Mouse (Mus musculus): Measurements from ENCODE around the gene Ly6c1. TPM values are rescaled to one million over a fixed set of nuclear protein-coding genes. Genes with fewer than 3 reads are reported as not detected.
"Not testable (repeated sequence)": the region's sequence is repeated elsewhere in the genome, so short reads cannot be mapped to it uniquely, and the experiment has no call there.

Ly6c1 gene
- 100 to 1,000 TPM; 256 to 283 TPM for total RNA-seq (2021)
- long read RNA-seq, experiment 1, transcript Ly6c1-201 (4 exons, 844 nt), result major isoform, 48 of 85 reads
- long read RNA-seq, experiment 1, partial matches to known transcripts, result 20 of 85 reads
- long read RNA-seq, experiment 1, other reads (novel, unspliced or antisense), result 5 of 85 reads
- long read RNA-seq, experiment 2, transcript Ly6c1-201 (4 exons, 844 nt), result major isoform, 24 of 52 reads
- long read RNA-seq, experiment 2, partial matches to known transcripts, result 9 of 52 reads
- long read RNA-seq, experiment 2, other reads (novel, unspliced or antisense), result 11 of 52 reads

DNA sequence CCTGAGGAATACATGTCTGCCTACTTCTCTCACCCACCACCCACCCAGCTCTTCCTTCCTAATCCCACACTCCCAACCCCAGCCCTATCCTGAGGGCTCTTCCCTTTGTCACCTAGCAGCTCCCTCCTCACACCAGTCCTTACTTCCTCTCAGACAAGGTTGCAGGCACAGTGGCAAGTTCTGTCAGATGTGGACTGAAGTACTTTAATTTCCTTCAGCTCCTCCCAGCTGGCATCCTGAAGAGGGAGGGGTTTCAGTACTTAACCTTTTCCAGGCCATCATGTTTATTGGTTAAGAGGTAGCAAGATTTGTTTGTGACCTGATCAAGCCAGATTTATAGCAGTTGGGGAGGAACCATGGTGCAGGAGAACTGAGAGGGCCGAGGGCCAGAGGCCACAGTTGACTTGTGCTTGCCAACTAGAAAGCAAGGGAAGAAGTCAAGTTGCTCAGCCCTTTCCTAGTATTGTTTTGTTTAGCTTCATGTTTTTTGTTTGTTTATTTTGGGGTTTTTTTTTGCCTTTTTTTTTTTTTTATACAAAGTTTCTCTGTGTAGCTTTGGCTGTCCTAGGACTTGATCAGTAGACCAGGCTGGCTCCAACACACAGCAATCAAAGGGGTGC is at the start of gene Ly6c1:
Gene Ly6c1, minus strand, starts transcription at position 189 of the 620 bp plus-strand sequence.
- peak in 1 of 2 experiments; percentile 61 for DNase-seq

DNA sequence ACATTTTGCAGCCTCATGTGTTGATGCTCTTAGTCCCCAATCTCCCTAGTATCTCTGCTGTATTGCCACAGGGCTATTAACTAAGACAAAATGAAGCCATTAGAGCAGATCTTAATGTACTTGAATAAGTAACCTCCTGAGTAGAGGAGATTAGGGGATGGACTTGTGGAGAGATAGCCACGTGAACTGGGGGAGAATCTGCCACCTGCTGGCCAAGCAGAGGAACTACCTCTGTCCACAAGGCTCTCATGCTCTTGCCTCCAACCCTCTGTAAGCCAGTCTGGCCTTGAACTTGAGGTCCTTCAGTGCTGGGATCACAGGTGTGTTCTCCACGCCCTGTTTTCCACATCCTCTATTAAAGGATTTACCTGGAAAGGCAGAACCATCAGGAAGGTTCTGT is 39.4 kb upstream of the Ly6c1 start:
- peak in 1 of 2 experiments; percentile 20 for DNase-seq

DNA sequence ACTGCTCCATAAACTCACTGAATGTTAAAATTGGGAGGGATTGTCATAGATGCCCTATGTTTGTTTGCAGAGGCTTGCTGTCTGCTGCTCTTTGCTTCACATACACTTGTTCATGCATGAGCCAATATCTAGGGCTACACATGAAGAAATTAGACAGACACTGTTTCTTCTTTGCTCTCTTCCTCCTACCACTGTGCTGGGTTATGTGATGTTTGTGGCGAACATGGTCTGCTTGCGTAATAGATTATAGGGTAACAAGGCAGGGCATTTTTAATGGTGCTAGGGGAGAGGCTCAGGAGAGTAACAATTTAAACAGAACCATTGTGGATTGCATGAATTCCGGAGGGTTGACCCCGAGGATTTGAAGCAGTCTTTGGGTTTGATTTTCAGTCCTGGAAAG is 21.3 kb upstream of the Ly6c1 start:
- no peak for DNase-seq

DNA sequence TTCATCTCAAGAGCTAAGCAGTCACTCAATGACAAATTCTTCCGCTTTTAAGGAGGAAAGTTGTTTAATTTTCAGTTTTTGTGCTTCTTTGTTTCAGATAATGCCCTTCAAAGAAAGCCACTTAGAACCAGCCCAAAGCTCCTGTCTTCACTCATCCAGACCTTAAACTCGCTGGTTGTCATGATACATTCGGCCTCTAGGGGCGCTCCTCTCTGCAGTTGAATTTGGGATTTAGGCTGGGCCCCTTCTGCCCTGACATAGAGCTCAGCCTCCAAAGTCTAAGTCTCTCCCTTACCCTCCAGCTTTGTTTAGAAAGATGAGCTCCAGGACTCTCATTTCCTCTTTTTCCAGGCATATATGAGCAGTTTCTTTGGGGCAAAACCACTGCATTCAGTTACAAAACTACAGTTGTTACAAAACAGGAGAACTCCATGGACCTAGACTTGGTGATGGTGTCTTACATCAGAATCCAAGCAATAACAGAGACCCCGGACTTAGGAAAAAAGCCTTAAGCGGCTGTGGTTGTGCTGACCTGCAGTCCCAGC is 13.5 kb upstream of the Ly6c1 start:
- DNase-seq, result peak; percentile 61 to 88

DNA sequence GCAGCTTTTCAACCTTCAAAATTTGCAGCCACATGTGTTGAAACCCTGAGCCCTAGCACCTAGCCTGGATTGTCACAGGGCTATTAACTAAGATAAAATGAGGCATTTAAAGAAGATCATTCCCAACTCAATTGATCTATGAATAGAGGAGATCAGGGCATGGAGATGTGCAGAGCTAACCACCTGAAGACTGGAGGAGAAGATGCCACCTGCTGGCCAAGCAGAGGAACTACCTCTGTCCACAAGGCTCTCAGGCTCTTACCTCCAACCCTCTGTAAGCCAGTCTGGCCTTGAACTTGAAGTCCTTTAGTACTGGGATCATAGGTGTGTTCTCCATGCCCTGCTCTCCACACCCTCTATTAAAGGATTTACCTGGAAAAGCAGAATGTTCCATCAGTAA is 11.9 kb upstream of the Ly6c1 start:
- DNase-seq, result peak; percentile 57 to 64

DNA sequence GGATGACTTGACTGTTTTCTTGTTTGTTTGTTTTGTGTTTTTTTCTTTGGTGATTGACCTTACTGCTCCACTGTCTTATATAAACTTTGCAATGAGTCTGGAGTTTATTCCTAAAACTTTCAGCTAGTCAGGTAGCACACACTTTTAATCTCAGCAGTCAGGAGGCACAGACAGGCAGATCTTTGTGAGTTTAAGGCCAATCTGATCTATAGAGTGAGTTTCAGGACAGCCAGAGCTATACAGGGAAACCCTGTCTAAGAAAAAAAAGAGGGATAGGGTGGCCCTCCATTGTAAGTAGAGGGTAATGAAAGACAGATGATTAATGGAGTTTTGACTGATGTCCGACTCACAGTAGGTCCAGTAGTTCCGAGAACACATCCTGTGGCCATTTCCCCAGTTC is 7.4 kb upstream of the Ly6c1 start:
- DNase-seq, result no peak

DNA sequence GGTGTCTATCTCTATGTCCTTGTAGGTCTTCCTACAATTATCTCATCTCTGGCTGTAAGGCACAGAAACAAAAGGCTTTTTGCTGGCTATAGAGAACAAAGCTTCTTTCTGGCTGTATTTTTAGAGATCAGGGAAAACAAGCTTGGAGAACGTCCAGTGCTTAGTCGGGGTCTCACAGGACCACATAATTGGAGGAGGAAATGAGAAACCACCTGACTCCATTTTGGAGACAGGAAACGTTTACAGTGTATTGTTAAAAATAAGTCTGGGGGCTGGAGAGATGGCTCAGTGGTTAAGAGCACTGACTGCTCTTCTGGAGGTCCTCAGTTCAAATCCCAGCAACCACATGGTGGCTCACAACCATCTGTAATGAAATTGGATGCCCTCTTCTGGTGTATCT is 6.8 kb upstream of the Ly6c1 start:
- peak in 1 of 2 experiments; percentile 36 for DNase-seq

DNA sequence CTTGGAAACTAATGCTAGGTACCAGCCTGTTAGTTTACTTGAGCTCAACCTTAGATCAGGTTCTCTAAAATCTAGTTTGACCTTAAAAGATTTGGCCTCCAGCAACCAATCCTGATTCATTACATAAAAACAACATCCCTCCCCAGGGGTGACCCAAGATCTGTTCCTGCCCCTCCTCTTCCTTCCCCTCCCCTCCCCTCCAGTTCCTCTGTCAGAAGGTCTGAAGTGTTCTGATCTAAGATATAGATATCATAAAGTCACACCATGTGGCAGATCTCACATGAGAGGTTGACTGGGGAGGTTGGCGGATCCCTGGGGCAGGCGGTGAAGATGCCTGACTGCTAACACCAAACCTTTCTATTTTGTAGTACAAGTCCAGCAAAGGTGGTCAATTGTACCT is 3.8 kb upstream of the Ly6c1 start:
- DNase-seq, result peak; percentile 40 to 71

DNA sequence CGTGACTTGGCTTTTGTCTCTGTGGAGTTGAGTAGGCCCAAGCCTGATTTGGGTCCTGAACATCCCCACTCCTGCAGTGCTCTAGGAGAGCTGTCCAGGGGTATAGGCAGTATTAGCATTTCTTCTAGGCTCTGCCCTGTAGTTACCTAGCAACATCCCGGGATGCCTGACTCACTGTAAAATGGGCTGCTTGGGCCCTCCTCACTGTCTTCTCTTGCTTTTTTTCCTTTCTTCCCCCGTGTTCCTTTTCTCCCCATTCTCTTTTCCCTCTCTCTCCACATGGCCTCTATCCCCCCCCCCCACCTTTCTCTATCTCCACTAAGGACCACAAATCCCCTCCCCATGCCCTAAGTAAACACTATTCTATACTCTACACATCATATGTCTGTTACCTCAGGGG is 2.5 kb upstream of the Ly6c1 start:
- DNase-seq, result not testable (repeated sequence)

DNA sequence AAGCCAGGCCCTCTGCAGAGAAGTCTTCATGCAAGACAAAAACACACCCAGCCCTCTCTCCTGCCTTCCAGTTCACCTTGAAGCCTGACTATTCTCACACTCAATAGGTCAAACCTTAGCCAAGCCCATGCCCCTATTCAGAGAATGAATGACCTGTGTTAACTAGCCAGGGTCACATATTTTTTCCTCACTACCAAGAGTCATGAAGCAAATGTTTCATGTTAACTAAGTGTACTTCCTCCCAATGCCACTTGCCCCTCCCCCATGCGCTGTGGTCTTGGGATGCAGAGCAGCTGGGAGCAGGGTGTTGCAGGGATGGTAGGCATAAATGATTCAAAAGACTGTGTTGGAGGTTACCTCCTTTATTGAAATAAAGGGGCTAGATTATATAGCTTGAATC is 2.0 kb upstream of the Ly6c1 start:
- DNase-seq, result not testable (repeated sequence)

DNA sequence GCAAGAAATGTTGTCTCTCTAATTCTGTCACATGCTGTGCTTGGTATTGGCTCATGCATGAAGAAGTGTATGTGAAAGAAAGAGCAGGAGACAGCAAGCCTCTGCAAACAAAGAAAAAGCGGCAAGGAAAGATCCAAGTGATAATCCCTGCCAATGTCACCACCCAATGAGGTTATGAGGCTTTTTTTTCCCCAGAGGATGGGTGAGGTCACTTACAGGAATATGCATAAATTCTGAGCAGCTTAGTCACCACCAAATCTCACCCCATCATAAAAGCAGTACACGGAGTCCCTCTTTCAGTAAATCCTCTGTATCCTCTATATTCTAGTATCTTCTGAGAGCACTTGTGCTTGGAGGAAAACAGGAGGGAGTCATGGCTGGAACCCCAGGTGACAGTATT is 1.2 kb upstream of the Ly6c1 start:
- peak; percentile 54 to 82 for DNase-seq

DNA sequence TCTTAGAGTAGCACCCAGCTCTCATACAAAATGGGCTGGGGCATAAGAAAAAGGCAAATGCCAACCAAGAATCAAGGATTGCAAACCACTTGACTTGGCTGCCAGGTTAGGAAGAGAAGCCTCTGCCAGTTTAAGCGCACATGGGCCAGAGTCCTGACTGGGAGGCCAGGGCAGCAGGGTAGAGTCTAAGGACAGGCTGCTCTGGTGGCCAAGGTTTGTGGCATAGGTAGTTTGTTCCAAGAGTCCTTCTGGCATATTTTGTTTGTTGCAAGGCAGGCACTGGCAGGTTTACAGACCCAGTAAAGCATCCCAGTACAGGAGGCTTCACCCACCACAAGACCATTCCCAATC is 685 bp downstream of the Ly6c1 start:
- DNase-seq, result not testable (repeated sequence)

DNA sequence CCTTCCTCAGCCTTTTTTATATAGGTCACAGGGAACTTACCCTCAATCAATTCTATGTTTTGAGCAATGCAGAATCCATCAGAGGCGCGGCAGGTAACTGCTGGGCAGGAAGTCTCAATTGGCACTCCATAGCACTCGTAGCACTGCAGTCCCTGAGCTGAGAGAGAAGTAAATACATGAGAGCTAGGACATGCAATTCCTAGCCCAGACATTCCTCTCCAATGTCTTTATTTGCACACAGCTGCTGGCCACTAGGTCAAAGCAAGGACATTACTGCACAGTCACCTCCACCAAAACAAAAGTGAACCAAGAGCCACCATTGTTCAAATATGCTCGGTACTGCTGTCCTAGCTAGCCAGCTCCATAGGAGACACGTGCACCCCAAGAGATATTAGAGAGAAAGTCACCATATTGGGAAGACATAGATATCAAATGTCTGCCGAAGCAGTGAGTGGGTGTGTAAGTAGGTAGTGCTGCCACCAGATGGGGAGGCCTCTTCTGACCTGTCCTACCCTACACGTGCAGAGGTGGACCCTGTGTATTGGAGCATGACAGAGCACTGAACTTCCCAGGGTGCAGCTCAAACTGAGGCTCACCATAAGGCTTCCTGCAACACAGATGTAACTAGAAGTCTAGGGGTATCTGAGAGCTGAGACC is 1.2 kb downstream of the Ly6c1 start:
- not testable (repeated sequence) for DNase-seq

DNA sequence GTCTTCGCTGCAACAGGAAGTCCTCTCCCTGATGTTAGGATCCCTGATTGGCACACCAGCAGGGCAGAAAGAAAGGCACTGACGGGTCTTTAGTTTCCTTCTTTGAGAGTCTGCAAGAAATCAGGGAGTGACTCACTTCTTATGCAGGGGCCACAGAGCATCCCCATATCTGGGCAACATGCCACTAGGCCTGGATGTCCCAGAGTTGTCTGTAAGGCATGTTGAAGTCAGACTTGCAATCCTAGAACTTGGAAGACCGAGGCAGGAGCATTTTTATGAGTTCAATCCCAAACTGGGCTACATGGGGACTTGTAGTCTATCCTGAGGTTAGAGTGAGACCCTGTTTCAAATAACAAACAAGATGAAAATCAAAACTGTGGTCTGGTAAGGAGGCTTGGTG is 3.1 kb downstream of the Ly6c1 start:
- not testable (repeated sequence) for DNase-seq

DNA sequence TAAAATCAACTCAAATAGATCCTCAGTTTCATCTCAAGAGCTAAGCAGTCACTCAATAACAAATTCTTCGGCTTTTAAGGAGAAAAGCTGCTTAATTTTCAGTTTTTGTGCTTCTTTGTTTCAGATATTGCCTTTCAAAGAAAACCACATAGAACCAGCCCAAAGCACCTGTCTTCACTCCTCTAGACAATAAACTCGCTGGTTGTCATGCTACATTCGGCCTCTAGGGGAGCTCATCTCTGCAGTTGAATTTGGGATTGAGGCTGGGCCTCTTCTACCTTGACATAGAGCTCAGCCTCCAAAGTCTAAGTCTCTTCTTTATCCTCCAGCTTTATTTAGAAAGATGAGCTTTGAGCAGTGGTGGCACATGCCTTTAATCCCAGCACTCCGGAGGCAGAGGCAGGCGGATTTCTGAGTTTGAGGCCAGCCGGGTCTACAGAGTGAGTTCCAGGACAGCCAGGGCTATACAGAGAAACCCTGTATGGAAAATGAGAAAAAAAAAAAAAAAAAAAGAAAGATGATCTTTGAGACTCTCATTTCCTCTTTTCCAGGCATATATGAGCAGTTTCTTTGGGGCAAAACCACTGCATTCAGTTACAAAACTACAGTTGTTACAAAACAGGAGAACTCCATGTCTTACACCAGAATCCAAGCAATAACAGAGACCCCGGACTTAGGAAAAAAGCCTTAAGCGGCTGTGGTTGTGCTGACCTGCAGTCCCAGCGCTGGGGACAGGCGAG is 27.4 kb downstream of the Ly6c1 start:
- DNase-seq, result not testable (repeated sequence)

DNA sequence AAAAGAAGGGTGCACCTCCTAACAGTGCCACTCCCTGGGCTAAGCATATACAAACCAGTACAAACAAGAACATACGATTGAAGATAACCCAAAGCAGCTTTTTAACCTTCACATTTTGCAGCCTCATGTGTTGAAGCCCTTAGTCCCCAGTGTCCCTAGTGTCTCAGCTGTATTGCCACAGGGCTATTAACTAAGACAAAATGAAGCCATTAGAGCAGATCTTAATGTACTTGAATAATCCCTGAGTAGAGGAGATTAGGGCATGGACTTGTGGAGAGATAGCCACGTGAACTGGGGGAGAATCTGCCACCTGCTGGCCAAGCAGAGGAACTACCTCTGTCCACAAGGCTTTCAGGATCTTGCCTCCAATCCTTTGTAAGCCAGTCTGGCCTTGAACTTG is 29.2 kb downstream of the Ly6c1 start:
- peak in 1 of 2 experiments; percentile 20 for DNase-seq

Other genes starting within 250 kb of the Ly6c1 start
- not detected for gene Gml2, start 229.8 kb downstream of the Ly6c1 start, total RNA-seq (2021)
- gene 2010109I03Rik, start 151.8 kb downstream of the Ly6c1 start, total RNA-seq (2021), result not detected
- 1 to 10 TPM in 1 of 2 experiments, under 1 TPM in 1; 0.37 to 1.7 TPM for gene Ly6i, start 65.4 kb downstream of the Ly6c1 start, total RNA-seq (2021)
- 100 to 1,000 TPM; 132 to 174 TPM for gene Ly6a, start 50.8 kb downstream of the Ly6c1 start, total RNA-seq (2021)
- 10 to 100 TPM in 1 of 2 experiments, 1 to 10 TPM in 1; 9.1 to 10.0 TPM for gene Ly6c2, start 63.1 kb upstream of the Ly6c1 start, total RNA-seq (2021)
- not detected for gene Ly6g, start 106.4 kb upstream of the Ly6c1 start, total RNA-seq (2021)
- gene BC025446, start 167.5 kb upstream of the Ly6c1 start, total RNA-seq (2021), result not detected
- not detected for gene Ly6f, start 219.6 kb upstream of the Ly6c1 start, total RNA-seq (2021)

Measured in heart, adult 18-20 months (tissue).